Mouse (Mus musculus): ENCODE results near the gene Has1.
"Not testable (repeated sequence)": the region's sequence is repeated elsewhere in the genome, so short reads cannot be mapped to it uniquely, and the experiment has no call there.

The Has1 gene

DNA sequence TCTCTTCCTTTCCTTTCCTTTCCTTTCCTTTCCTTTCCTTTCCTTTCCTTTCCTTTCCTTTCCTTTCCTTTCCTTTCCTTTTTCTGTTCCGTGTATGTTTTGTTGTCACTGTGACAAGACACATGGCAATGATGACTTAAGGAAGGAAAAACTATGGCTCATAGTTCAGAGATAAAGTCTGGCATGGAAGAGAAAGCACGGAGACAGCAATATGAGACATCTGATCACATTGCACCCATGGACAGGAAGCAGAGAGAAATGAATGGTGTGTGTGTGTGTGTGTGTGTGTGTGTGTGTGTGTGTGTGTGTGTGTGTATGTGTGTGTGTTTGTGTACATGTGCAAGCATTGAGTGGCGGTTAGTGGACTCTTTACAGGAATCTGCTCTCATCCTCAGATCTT is 10.4 kb downstream of the Has1 start:
- DNase-seq (ENCODE audit: low spot score in 2 of 2), result not testable (repeated sequence)

DNA sequence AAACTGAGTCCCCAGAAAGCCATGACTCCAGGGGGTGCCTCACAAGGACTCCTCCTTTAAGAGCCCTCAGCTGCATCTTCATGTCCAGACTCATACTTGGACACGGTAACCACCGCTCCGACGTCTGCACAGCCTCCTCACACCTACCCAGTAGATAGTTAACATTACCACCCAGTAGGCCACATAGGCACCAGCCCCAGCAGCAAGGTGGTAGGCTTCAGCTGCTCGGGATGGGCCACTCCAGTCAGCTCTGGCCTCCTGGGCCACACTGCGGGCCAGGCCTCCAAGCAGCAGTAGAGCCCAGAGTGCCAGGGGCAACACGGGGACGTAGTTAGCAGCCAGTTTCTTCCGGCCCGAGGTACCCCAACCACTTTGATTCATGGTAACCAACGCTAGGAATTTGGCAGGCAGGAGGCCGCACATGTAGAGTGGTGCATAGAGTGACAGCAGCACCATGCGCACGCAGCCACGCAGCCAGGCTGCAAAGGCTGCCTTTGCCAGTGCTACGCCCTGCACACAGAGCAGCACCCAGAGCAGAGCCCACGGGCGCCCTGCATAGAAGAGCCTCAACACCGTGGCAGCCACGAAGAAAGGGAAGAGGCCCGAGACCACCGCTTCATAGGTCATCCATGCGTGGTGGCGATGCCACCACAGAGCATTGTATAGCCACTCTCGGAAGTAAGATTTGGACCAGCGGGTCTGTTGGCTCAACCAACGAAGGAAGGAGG is 11.3 kb downstream of the Has1 start:
- no peak for DNase-seq (ENCODE audit: low spot score in 2 of 2)

DNA sequence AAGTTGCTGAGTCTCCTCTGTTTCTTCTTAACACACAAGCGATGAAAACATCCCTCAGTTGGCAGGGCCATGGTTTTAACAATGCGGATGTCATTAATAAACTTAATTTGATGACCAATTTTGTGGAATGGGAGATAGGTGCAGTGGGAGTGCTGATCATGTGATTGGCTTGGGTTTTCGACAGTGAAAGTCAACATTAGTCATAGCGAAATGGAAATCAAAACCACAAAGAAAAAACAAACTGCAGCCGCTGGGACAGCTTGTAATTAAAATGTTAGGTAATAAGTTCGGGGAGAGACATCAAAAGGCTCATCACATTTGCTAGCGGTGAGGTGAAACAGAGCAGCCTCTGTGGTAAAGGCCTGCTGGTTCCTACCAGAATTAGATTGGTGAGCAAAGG is 14.2 kb downstream of the Has1 start:
- DNase-seq (ENCODE audit: low spot score in 2 of 2), result no peak

DNA sequence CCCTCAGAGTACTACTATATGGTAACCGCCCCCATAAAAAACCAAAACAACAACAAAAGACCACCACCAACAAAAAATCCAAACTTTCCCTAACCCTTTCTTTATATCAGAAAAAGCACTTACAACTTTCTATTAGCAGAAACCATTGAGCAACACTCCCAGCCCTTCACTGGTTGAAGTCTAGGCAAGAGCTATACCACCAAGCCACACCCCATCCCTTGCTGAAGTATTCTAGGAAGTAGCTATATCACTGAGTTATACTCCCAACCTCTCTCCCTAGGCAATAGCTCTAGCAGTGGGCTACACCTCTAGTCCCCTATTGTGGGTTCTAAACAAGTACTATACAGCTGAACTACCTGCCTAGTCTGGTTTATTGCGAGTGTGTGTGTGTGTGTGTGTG is 15.7 kb downstream of the Has1 start:
- DNase-seq (ENCODE audit: low spot score in 2 of 2), result no peak

DNA sequence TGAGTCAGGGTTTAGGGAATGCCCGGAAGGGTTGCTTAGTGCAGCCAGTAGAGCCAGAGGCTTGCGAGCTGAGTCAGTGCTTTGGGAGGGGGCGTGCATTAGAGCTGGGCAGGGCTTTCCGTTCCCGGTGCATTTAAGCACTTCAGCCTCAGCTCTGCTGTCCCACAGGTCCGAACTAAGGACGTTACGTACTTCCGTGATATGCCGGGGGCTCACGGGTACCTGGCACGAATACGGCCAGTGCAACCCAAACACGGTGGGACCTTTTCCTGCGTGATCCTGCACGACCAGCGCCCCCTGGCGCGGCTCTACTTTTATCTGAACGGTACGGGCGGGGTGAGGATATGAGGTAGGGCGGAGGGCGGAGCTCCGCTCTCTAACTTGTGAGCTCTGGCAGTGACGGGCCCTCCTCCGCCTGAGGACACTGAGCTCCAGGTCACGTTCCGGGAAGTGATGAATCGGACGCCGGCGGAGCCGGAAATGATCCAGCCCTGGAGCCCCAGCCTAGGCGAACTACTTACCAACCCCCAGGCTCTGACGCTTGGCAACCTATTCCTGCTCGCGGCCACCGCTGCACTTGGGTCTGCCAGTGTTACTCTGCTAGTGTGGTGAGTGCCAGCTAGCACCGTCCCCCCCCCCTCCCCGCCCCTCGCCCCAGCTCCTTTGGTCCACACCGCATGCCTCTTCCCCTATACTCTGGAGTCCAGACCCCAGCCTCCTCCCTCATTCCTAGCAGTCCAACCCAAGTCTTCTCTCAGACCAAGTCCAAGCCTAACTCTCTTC is 16.9 kb downstream of the Has1 start:
- peak; percentile 85 to 87 for DNase-seq (ENCODE audit: low spot score in 2 of 2)

DNA sequence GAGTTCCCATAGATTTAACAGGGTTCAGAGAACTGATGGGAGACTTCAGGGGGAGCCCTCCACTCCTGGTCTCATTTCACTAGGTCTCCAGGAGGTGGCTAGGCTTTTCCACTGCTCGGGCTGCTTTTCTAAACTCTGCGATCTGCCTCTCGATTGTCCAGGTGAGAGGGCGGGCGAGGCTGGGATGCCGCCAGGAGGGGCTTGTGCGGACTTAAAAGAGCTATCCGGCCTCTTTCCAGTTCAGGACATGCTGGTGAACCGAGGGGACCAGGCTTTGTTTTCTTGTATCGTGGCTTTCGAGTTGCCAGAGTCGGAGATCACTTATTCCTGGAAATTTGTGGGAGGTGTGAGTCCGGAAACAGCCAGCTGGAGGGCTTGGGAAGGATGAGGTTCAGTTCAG is 17.6 kb downstream of the Has1 start:
- DNase-seq (ENCODE audit: low spot score in 2 of 2), result no peak

DNA sequence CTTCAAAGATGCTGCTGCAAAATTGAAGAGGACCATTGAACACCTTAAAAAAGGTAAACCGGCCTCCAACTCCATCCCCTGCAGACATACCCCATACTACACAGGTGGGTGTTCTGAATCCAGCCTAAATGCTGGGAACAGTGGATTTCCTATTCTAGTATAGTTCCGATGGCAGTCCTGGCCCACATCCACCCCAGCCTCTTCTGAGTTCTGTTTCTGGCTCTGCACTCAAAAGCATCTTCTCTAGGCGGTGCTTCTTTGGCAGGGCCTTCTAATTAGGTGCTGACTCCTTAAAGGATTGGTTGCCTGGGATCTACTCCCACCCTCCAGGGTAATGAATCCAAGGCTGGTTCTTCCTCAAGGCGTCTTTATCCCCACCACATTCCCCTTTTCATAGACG is 18.9 kb downstream of the Has1 start:
- no peak for DNase-seq (ENCODE audit: low spot score in 2 of 2)

DNA sequence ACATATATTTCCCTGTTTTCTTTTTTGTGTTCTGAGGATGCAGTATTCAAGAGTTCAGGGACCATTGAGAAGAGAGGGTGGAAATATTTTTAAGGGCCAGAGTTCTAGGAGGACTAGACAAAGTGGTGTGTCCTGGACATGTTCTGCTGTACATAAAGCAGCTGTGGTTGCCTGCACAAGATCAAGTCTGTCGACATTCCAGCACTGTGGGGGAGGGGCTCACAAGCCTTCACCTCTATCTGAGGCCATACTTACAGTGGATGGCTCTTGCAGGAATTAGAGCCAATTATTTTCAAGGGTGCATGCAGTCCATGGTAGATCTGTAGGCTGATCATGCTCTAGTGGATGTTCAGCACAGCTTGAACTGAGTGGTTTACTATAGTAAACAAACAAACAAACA is 20.1 kb downstream of the Has1 start:
- no peak for DNase-seq (ENCODE audit: low spot score in 2 of 2)

DNA sequence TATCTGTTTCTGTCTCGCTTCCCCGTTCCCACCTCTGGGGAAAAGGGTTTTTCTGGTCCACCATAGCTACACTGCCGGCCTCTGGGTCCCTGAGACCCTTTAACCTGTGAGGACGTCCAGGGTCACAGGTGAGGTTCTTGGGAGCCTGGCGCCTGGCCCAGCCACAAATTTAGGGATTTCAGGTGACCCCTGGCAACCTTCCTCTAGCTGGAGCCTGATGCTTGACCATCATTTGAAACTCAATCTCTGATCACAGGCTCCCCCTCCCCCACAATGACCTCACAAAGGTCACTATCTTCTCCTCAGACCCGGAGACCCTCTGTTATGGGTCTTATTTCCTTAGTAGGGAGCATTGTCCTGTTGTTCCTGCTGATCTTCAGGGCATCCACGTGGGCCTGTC is 24.3 kb downstream of the Has1 start:
- DNase-seq (ENCODE audit: low spot score in 2 of 2), result no peak

DNA sequence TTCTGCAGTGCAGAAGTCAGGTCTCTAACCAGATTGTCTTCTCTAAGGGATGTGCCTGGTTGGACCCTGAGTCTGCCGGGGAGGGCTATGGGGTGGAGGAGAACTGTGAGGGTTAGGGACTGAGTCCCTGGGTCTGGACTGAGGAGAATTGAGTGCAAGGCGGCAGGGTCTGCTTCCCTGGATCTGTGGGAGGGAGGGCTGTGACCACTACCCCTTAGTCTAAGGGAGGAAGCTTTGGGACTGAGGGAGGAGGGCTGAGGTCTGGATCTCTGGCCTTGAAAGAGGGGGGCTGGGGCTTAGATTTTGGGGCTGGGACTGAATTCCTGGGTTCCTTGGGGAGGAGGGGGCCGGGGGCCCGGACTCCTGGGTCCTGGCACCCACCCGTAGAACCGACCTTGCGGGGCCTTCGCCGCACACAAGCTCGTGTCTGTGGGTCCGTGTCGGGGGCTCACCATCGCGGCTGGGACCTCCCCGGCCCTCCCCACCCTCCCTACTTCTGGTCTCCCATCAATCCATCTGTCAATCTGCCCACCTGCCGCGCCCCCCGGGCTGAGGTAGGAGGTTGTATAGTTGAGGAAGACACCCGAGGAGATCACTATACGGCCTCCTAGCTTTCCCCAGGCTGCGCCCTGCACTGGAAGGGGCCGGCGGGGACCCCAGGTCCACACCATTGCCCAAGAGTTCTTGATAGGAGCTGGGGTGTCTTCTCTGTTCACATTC is 25.0 kb downstream of the Has1 start:
- DNase-seq (ENCODE audit: low spot score in 2 of 2), result no peak

DNA sequence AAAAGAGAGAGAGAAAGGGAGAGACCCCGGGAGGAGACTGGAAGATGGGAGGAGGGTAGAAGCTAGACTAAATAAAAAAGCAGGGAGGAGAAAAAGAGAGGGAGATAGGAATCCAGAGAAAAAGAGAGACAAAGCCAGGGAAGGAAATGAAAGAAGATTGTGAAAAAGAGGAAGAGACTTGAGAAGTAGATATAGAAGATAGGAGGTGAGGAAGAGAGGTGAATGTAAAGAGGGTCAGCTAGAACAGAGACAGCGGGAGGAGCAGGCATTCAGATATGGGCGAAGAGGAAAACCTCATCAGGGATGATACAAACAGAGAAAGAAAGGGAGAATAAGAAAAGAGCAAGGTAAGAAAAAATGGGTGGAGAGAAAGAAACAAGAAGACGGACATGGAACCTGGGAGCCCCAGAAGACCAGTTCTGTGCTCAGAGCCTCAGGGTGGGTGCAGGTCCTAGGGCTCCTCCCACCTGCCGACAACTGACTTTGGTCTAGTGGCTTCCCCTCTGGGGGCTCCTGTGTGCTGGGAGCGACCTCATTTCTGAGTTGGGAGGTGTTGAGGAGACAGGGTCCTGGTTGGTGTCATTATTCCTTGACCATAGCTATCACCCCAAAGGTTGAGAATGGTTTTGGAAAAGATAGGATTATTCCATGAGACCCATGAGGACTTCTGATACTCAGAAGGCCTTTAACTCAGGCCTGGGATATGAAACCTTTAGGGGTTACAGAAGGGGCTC is 25.8 kb downstream of the Has1 start:
- DNase-seq (ENCODE audit: low spot score in 2 of 2), result no peak

DNA sequence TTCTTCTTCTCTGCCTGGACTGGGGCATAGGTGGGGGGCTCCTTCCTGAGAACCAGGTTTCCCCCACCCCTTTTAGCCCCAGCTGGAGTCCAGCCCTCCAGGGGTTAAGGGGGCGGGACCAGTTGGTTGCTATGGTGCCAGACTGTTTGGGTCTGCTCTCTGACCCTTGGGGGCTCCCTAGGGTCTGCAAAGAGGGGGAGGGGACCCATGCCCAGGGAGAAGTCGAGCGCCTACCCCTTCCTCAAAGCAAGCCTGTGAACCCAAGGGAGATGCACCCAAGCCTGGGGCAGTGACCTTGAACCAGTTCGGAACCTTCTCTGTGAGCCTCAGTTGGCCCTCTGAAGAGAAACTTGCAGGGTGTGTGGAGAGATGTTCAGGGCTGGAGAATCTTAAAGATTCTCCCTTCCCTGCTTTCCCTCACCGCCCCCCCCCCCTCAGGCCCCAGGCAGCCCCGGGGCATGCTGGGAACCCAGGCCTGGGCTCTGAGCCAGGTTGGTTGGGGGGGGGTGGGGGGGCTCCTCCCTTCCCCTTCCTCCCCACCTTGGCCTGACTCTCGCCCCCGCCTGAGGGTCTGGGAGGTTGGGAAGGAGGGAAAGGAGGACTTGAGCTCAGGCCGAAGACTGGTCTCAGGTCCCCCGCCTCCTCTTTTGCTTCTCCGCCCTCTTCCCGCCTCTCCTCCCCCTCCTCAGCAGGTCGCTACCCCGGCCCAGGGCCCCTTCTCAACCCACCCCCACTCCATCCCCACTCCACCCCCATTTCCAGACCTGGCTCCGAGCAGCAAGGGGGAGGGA is 26.6 kb downstream of the Has1 start:
- DNase-seq (ENCODE audit: low spot score in 2 of 2), result no peak

DNA sequence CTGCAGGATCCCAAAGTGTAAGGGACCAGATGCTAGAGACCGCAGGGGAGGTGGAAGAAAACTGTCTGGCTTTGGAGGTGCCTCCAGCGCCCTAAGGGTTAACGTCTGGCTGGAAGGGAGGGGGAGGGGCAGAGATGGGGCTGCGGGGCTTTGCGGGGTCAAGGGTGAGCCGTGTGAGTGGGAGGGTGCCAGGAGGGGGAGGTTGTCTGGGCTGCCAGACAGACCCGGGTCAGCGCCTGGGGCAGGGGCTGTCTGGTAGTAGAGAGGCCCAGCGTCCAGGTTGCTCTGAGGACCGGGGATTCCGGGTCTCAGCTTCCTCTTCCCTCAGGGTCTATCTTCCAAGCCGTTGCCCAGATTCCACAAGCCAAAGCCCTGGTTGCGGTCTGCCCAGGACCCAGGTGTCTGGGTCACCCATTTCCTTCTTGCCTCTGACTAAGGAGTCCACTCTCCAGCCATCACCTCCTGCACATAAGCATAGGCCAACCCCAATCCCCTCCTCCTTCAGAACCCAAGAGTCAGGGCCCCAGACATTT is 27.3 kb downstream of the Has1 start:
- DNase-seq (ENCODE audit: low spot score in 2 of 2), result no peak

DNA sequence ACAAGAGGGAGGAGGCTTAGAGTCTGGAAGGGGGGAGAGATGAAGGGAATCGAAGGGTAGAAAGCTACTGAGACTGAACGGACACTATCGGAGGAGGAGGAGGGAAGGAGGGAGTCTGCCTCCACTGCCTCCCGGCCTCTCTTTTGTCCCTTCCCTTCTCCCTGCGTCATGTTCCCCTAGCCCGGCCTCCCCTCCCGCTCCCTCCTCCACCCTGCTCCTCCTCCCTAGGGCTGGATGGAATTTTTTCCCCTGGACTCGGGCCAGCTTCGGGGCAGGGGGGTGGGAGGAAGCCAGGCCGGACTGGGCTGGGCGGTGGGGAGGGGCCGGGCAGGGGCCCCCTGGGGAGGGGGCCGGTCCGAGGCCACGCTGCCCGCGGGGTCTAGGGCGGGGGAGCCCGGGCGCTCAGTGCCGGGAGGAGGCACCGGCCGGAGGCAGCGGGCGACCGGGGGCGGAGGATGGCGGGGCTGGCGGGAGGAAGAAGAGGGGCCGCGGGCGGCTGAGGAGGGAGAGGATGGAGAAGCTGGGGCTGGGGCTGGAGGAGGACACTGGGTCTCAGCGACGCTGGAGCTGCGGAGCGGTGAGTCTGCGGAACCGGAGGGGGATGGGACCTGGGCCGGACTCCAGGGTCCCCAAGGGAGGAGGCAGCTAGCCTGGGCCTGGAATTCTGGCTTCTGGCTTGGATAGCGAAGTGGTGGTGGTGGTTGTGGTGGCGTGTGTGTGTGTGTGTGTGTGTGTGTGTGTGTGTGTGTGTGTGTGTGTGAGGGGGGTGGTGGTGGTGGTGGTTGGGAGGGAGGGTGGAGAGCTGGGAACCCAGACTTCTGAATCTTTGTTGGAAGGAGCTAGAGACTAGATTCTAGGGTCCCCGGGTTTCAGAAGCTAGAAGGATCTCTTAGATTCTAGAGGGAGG is 28.0 kb downstream of the Has1 start, which contains the start of gene Spaca6:
TSS of gene Spaca6 (plus strand) at position 408 of the 907 bp plus-strand sequence.
- no peak for DNase-seq (ENCODE audit: low spot score in 2 of 2)

DNA sequence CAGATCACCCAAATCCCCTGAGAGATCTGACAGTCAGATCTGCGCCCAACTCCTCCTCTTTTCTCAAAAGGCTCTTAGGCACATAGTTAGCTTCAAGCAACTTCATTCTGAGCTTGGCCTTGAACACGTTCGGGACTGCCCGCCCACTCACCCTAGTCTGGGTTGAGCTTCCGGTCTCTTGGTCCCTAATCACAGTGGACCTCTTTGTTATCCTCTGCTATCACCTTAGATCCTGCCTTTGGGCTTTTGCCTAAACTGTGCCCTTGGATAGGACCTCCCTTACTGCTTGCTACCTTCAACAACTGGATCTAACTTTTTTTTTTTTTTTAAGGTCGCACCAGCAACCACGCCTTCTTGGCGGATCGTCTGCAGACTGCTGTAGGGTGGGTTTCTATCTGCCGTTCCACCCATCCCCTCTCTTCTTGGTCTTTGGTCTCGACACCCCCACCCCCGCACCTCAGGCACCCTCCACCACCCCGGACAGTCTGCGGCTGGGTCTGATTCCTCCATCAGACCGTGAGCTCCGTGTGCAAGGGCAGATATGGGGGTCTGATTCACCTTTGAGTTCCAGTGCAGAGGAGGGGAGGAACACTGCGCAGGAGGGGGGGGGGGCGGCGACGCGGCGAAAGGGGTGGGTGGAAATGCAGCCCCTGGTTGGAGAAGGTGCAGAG is 28.9 kb downstream of the Has1 start:
- no peak for DNase-seq (ENCODE audit: low spot score in 2 of 2)

DNA sequence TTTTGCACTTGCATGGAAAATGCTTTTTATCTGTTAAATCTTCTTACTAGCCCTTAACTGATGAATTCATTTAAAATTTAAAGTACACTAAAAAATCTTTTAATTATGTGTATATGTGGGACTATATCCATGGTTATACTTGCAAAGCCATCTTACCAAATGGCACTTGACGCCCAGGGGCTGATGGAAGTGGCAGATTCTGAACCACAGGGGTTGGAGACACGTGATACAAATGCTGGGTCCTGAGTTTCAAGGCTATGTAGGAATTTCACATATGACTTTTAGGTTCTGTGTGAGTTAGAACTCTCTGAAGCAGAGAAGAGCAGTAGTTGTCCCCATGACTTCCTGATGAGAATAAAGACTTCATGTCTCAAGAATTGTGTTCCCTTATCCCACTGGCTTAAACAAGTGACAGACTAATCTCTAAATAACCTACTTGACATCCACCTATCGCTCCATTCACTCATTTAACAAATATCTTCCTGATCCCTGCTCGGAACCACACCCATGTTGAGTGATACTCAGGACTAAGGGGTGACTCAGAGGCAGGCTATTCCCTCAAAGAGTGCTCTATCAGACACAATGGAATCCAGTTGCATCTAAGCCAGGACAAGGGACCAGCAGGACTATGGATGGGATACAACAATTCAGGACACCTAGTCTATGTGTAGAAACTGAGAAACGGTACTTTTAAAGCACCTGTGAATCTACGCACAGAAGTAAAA is 31.2 kb downstream of the Has1 start:
- no peak for DNase-seq (ENCODE audit: low spot score in 2 of 2)

DNA sequence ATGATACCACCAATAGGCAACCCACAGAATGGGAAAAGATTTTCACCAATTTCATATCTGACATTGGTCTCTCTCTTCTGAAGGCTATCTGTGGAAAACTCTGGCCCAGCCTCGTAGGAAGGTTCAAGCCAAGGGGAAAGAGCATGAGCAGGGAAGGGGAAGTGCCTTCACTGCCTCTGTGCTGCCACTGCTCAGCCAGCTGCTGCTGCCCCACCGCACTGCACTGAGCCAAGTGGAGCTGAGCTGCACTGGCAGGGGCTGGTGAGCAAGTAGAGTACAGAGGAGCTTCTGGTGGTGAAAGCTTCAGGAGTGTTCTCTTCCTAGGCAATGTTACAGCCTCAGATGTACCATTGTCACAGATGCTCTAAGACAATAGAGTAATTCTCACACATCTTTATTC is 59.5 kb downstream of the Has1 start:
- DNase-seq (ENCODE audit: low spot score in 2 of 2), result no peak

Measured in natural killer cell, adult 2 months (primary cell).